Mouse (Mus musculus) cortical plate, adult 2 months (tissue): ENCODE measurements at regions not wholly inside any gene's neighbourhood (a gene's known extent, or its start where the extent isn't known, plus 50 kb on each side); places are given as distances from the start of the nearest gene placed in this dataset.

Source experiments
- H3K27ac ChIP-seq: fragments of 200-500 bp; 2 replicates; pipeline ENCODE4 v1.5.1; 2012; ENCODE audit warnings: low read length, control low read depth, inconsistent platforms; ENCODE audit not compliant: insufficient read depth
- H3K4me1 ChIP-seq: fragments of 200-500 bp; 2 replicates; pipeline ENCODE4 v1.6.1; 2011; ENCODE audit warnings: low read length; ENCODE audit not compliant: control insufficient read depth, insufficient read depth
- H3K4me3 ChIP-seq: fragments of 200-500 bp; 2 replicates; pipeline ENCODE4 v1.5.1; 2011; ENCODE audit warnings: mild to moderate bottlenecking, low read length, control low read depth; ENCODE audit not compliant: insufficient read depth
- CTCF ChIP-seq: fragments of 200-500 bp; IDR thresholded peaks from 2 replicates; pipeline ENCODE4 v1.5.1; 2011; ENCODE audit warnings: mild to moderate bottlenecking, control low read depth, low read length; ENCODE audit not compliant: insufficient read depth; ENCODE audit errors: extremely low read depth
- POLR2A ChIP-seq: fragments of 200-500 bp; IDR thresholded peaks from 2 replicates; pipeline ENCODE4 v1.6.1; 2011; ENCODE audit warnings: mild to moderate bottlenecking, low read length, control low read depth; ENCODE audit not compliant: insufficient read depth; ENCODE audit errors: extremely low read depth

GRCm38 (mm10) chrX:49947678-49948077 lies 56.4 kb upstream of the Olfr1322 start:
- H3K4me1 ChIP-seq, result no peaks in the 10 kb centered on the region
- H3K4me3 ChIP-seq, result no peak overlapping the region
- H3K27ac ChIP-seq, result no peak overlapping the region
- TF ChIP-seq POLR2A (no peak), CTCF (peak; percentile 20; the same call in 1 of the 2 replicates)
